Comparison of ENCODE assay signal across 21 mouse cellular contexts in the genomic region with DNA sequence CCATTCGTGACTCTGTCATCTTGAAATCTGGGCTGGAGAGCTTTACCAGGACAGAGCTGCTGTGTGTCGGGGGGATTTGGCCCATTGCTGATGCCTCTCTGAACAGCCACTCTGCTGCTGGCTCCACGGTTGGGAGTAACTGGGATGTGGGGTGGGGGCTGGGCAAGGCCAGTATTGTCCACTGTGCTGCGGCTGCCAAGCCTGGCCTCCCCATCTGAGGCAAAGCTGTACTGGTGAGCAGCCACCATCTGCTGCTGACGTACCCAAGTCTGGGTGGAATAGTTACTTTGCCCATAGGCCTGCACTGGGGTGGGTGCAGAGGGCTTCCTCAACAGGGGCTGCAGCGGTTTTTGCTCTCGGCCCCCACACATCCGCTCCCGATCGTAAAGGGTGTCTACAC.
A peak's percentile ranks its signal among the peaks of the same experiment; 100 is the strongest.
DNase-seq lines count a peak whose midpoint lies in the region; ATAC-seq and TF ChIP-seq lines count a peak whose summit lies in the region.
"Had no signal": no experiment of that assay in that cellular context is flagged by ENCODE, and none has a peak within 500 bp of the region (broad histone marks: within the 10 kb centered on the region; RNA-seq: fewer than 3 reads in every experiment).

No protein-coding gene starts in this region.

- no peak for TF ChIP-seq CTCF in forebrain, postnatal 0 days (IDR thresholded peaks at IDR 0.05; ENCODE audit: low read depth)
- TF ChIP-seq CTCF in midbrain, postnatal 0 days (IDR thresholded peaks at IDR 0.05), result no peak

- no peak overlapping the region for H3K27ac ChIP-seq in forebrain, postnatal 0 days (ENCODE audit: low read depth, low read length)
- no peak overlapping the region for H3K27ac ChIP-seq in forebrain, embryonic 10.5 days
- no peak overlapping the region for H3K27ac ChIP-seq in midbrain, postnatal 0 days (ENCODE audit: low read depth, low read length)
- H3K27ac ChIP-seq in midbrain, embryonic 15.5 days, result no peak overlapping the region
- H3K27ac ChIP-seq: embryonic facial prominence, embryonic 13.5 days; kidney, postnatal 0 days; limb, embryonic 10.5 days; liver, embryonic 13.5 days; lung, embryonic 15.5 days; midbrain, embryonic 10.5 days; neural tube, embryonic 13.5 days had no signal

- 88% methylated on average over 10 of the region's 10 CpGs for WGBS in forebrain, postnatal 0 days
- WGBS in forebrain, embryonic 10.5 days, result 92% methylated on average over 10 of the region's 10 CpGs
- WGBS in midbrain, postnatal 0 days, result 92% methylated on average over 10 of the region's 10 CpGs
- WGBS in midbrain, embryonic 15.5 days, result 92% methylated on average over 10 of the region's 10 CpGs

- no peaks in the 10 kb centered on the region for H3K9me3 ChIP-seq in forebrain, postnatal 0 days (ENCODE audit: low read length)
- H3K9me3 ChIP-seq in forebrain, embryonic 10.5 days, result no peaks in the 10 kb centered on the region
- H3K9me3 ChIP-seq in midbrain, postnatal 0 days (ENCODE audit: low read length), result no peaks in the 10 kb centered on the region
- no peaks in the 10 kb centered on the region for H3K9me3 ChIP-seq in midbrain, embryonic 15.5 days
- H3K9me3 ChIP-seq: embryonic facial prominence, embryonic 13.5 days; limb, embryonic 10.5 days; liver, embryonic 13.5 days; lung, embryonic 15.5 days; midbrain, embryonic 10.5 days; neural tube, embryonic 13.5 days had no signal

- no peak overlapping the region for H3K4me2 ChIP-seq in forebrain, postnatal 0 days (ENCODE audit: low read depth)
- H3K4me2 ChIP-seq in midbrain, postnatal 0 days (ENCODE audit: low read depth, low read length, poor library complexity, severe bottlenecking), result no peak overlapping the region
- H3K4me2 ChIP-seq in midbrain, embryonic 15.5 days, result no peak overlapping the region
- H3K4me2 ChIP-seq: embryonic facial prominence, embryonic 13.5 days; liver, embryonic 13.5 days; lung, embryonic 15.5 days; neural tube, embryonic 13.5 days had no signal

- ATAC-seq in forebrain, postnatal 0 days, result peak; percentile 47; the same call in 1 of the 2 replicates
- no peak for ATAC-seq in midbrain, postnatal 0 days (ENCODE audit: low FRiP score)
- ATAC-seq in midbrain, embryonic 15.5 days (replicated peaks), result no peak
- ATAC-seq in megakaryocyte, adult 5-6 weeks (ENCODE audit: poor library complexity, severe bottlenecking), result no peak
- ATAC-seq: intestine, postnatal 0 days had no signal

- H3K4me1 ChIP-seq in forebrain, postnatal 0 days (ENCODE audit: insufficient read depth), result no peaks in the 10 kb centered on the region; the same call in 1 of the 2 replicates
- H3K4me1 ChIP-seq in forebrain, embryonic 10.5 days, result no peaks in the 10 kb centered on the region
- H3K4me1 ChIP-seq in midbrain, postnatal 0 days (ENCODE audit: insufficient read depth, low read length), result 0 out of 2 replicates have a peak, but pooled peaks cover 3% of the 10 kb centered on the region
- H3K4me1 ChIP-seq in midbrain, embryonic 15.5 days, result peaks cover 4% of the 10 kb centered on the region; the same call in 1 of the 2 replicates
- H3K4me1 ChIP-seq: liver, embryonic 13.5 days; midbrain, embryonic 10.5 days had no signal

- H3K36me3 ChIP-seq in forebrain, postnatal 0 days (ENCODE audit: insufficient read depth), result no peaks in the 10 kb centered on the region
- H3K36me3 ChIP-seq in forebrain, embryonic 10.5 days (replicated peaks), result peaks cover 34% of the 10 kb centered on the region
- no peaks in the 10 kb centered on the region for H3K36me3 ChIP-seq in midbrain, postnatal 0 days (ENCODE audit: insufficient read depth, low read length)
- no peaks in the 10 kb centered on the region for H3K36me3 ChIP-seq in midbrain, embryonic 15.5 days (replicated peaks)
- H3K36me3 ChIP-seq: neural tube, embryonic 13.5 days had no signal

- no peaks in the 10 kb centered on the region for H3K27me3 ChIP-seq in forebrain, postnatal 0 days (ENCODE audit: insufficient read depth, low read length)
- H3K27me3 ChIP-seq in forebrain, embryonic 10.5 days (ENCODE audit: poor library complexity, severe bottlenecking), result no peaks in the 10 kb centered on the region
- no peaks in the 10 kb centered on the region for H3K27me3 ChIP-seq in midbrain, postnatal 0 days (ENCODE audit: insufficient read depth, low read length)
- H3K27me3 ChIP-seq in midbrain, embryonic 15.5 days (replicated peaks), result no peaks in the 10 kb centered on the region
- H3K27me3 ChIP-seq: embryonic facial prominence, embryonic 13.5 days; liver, embryonic 13.5 days; lung, embryonic 15.5 days; neural tube, embryonic 13.5 days had no signal

- no peak overlapping the region for H3K4me3 ChIP-seq in forebrain, postnatal 0 days (ENCODE audit: low read depth, low read length)
- no peak overlapping the region for H3K4me3 ChIP-seq in forebrain, embryonic 10.5 days
- no peak overlapping the region for H3K4me3 ChIP-seq in midbrain, postnatal 0 days (ENCODE audit: low read depth, low read length)
- H3K4me3 ChIP-seq in midbrain, embryonic 15.5 days, result no peak overlapping the region
- H3K4me3 ChIP-seq: embryonic facial prominence, embryonic 13.5 days; limb, embryonic 10.5 days; liver, embryonic 13.5 days; lung, embryonic 15.5 days; midbrain, embryonic 10.5 days; neural tube, embryonic 13.5 days had no signal

- H3K9ac ChIP-seq in forebrain, postnatal 0 days, result no peak overlapping the region
- no peak overlapping the region for H3K9ac ChIP-seq in midbrain, postnatal 0 days (replicated peaks; ENCODE audit: low read length, poor library complexity, severe bottlenecking)
- H3K9ac ChIP-seq in midbrain, embryonic 15.5 days, result no peak overlapping the region
- H3K9ac ChIP-seq: embryonic facial prominence, embryonic 13.5 days; liver, embryonic 13.5 days; lung, embryonic 15.5 days; neural tube, embryonic 13.5 days had no signal

- no peak for DNase-seq in forebrain, postnatal 0 days
- DNase-seq in forebrain, embryonic 10.5 days (ENCODE audit: extremely low spot score, low spot score), result no peak
- peak; percentile 57 for DNase-seq in layer of hippocampus, adult 9-11 months
- DNase-seq in layer of hippocampus, postnatal 14 days (ENCODE audit: low spot score in 2 of 2), result no peak
- peak; percentile 34 for DNase-seq in midbrain, postnatal 0 days (ENCODE audit: low spot score)
- DNase-seq: adrenal gland, postnatal 25 days; B cell, adult 2 months; cerebellum, adult 9-10 months; liver, embryonic 13.5 days; lung, postnatal 4 days; right cerebral cortex, postnatal 4 days; thymus, adult 2 months had no signal

Comparison
In these comparisons a context has a peak if more than half of its experiments do, and no peak if none do; other contexts are left out.
1. DNase-seq: peak in layer of hippocampus, adult 9-11 months (single experiment) and midbrain, postnatal 0 days (single experiment); none in forebrain, postnatal 0 days (single experiment), forebrain, embryonic 10.5 days (single experiment) and layer of hippocampus, postnatal 14 days (0 of 2).